Mouse (Mus musculus): Measurements from ENCODE around the gene Gm20696.

Gene Gm20696

DNA sequence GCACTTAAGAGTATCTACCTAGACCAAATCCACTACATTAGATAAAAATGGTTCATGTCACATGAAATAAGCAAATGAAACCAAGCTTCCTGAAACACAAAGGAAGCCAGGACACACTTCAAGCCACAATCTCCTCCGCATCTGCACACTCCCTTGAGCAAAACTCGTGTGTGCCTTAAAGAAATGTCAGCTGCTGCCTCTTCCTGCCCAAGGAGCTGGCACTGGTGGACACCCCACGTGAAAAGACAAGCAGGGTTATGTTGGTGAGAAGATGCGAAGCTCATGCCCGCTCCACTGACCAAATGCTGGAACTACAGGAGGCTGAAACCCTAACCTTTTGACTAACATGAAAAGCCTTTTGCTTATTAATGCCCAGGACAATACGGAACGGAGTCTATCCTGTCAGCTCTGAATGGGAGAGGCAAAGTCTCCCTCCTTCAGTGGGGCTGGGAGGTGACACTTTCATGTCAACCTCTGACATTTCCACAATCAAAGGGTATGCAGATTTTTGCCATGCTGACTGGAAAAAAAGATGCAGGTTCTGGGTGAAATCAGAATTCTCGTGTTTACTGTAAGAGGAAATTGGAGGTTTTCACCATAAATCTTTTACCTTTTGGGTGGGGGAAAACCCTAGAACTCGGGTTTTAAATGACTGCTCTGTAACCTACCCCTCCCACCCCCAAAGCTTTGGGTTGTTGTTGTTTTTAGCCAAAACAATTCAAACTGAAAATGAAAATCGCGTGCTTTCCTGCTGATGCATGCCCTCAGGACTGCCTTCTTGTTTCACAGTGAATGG lies 405.5 kb downstream of the Gm20696 start:
- DNase-seq (ENCODE audit: low spot score in 2 of 2) = peak; percentile 57 to 71

- no peak for DNase-seq (ENCODE audit: low spot score in 2 of 2)
These were observed 408.3 kb downstream of the Gm20696 start for GRCm38 (mm10) chr6:99258346-99258745.

DNA sequence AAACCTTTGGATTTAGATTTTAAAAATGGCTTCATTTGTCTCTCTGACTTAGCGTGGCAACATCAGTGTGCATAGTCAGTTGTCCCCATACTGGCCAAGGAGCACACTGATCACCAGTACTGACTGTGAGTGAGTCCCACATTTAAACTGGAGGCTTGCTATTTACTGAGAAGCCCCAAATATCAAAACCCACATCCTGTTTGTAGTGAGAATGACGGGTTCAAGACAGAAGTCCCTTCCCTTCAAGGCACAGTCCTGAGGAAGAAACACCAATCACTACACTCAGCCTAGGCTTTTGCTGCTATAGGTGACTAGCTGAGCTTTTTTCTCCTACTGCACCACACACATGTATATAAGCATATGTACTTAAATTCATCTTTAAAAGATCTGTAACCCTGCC lies 408.9 kb downstream of the Gm20696 start:
- DNase-seq (ENCODE audit: low spot score in 2 of 2) = peak in 1 of 2 experiments; percentile 37

DNA sequence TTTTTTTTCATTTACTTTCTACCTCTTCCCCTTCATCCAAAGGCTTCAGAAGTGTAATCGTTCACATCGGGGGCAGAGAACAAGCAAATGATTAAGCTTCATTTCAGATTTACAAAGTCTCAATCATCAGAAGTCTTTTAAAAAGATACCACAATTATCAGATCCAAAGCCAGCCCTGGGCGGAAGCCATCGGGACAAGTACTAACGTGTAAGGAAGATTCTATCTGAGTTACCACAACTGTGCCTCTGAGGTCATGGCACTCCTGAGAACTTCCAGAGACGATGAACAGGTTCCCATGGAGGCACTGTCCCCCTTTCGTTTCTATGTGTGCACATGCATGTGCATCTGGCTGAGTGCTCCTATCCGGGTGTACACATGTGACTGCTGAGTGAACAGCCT lies 413.3 kb downstream of the Gm20696 start:
- DNase-seq (ENCODE audit: low spot score in 2 of 2) = no peak

- DNase-seq (ENCODE audit: low spot score in 2 of 2) = no peak
These were observed 413.8 kb downstream of the Gm20696 start for GRCm38 (mm10) chr6:99252816-99253215.

DNA sequence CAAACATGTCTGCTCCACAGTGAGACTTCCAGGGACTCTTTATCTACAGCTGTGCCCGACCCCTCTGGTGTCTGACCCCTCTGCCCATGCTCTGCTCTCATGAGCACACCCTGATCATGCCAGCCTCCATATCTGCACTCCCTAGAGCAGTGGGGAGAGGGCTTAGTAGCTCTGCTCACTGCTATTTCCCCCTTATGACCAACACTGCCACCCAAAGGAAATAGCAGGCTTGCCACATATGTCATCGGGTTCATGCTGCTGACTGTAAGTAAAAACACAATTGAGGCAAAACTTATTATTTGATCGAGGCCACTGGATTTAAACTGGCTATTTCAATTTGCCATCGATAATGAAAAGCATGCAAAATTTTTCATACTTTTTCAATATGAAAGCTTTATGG lies 414.7 kb downstream of the Gm20696 start:
- no peak for DNase-seq (ENCODE audit: low spot score in 2 of 2)

DNA sequence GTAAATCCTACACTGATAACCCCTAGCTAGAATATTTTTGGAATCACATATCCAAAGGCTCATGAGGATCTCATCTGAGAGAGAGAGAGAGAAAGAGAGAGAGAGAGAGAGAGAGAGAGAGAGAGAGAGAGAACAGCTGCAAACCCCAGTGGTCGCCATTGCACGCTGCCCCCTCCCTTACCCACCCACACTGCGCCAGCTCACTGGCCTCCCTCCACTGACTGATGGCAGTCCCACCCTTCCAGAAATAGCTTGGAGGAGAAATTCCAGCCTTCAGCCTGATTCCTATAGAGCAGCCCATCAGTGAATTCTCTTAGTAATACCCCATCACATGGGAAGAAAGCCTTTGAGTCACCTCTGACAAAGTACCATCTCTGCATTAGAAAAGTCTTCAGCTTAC lies 415.4 kb downstream of the Gm20696 start:
- no peak for DNase-seq (ENCODE audit: low spot score in 2 of 2)

- no peak for DNase-seq (ENCODE audit: low spot score in 2 of 2)
These were observed 417.0 kb downstream of the Gm20696 start for GRCm38 (mm10) chr6:99249496-99250030.

GRCm38 (mm10) chr6:99248396-99248795 lies 418.2 kb downstream of the Gm20696 start:
- peak; percentile 66 to 67 for DNase-seq (ENCODE audit: low spot score in 2 of 2)

DNA sequence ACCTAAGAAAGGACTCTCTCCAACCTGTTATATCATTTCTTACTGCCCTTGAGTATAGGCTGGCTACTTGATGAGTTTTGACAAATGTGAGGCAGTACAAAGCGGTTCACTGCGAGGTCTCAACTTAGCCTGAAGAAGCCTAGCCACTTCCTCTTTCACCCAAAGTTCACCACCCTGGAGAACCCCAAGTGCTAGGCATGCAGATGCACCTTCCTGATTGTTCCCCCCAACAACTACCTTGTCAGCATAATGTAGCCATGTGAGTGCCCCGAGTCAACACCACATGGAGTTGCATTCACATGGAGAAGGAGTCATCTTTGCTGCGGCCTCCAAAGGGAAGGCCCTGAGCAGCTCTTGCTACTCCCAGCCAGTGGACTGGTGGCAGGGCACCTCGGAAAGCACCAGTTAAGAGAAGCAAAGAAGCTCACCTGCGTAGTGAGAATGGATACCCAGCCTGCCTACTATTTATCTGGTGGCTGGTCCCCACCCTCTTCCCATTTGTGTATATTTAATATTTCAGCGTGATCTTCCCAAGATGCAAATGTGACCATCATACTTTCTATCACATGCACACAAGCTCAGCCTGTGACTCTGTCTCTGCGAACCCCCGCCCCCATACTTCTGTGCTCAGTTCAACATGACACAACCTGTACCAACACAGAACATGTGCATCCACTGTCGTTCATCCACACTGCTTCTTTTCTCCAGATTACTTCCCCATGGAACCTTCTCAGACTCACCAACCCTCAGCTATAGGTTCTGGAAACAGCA lies 424.8 kb downstream of the Gm20696 start:
- DNase-seq (ENCODE audit: low spot score in 2 of 2) = peak; percentile 75

GRCm38 (mm10) chr6:99240764-99241163 lies 425.8 kb downstream of the Gm20696 start:
- no peak for DNase-seq (ENCODE audit: low spot score in 2 of 2)

- DNase-seq (ENCODE audit: low spot score in 2 of 2) = no peak
These were observed 431.0 kb downstream of the Gm20696 start for GRCm38 (mm10) chr6:99235588-99235987.

DNA sequence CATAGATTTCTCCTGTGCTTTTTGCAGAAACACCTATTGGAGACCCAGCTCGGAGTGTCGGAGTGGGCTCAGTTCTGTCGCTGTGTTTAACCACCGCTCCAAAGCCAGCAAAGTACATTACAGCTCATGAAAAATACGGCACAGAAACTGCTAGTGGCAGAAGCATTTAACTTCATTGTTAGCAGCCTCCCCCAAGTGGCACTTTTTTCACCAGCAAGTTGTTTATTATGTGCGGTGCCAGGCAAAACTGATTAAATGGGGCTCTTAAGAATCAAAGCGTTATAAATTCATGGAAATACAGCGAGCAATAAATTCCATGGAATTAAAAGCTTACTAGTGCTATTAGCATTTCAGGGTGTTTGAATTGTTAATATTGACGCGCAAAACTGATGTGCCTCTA lies 433.2 kb downstream of the Gm20696 start:
- no peak for DNase-seq (ENCODE audit: low spot score in 2 of 2)

DNA sequence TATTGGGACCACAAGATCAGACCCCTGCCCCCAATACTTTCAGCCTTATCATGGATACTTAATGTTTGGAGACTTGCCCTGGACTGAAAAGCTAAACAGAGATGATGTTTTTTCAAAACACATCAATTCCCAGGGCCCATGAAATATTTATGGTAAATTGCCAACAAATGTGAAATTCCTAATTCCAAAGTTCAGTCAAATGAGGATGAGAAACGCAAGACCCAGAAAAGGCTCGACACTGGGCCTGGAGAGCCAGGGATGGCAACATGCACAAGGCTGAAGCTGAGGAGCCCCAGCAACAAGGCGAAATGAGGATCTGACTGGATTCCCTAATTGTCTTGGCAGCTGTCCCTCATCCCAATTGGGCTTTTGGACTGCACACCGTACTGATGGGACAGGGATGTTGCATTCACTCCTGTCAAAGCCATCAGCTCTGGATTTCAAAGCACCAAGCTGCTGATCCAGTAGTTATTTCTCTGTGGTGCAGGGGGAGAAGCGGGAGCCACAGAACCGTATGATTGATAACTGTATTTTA lies 438.2 kb downstream of the Gm20696 start:
- DNase-seq (ENCODE audit: low spot score in 2 of 2) = no peak

GRCm38 (mm10) chr6:99221147-99221546 lies 445.4 kb downstream of the Gm20696 start:
- no peak for DNase-seq (ENCODE audit: low spot score in 2 of 2)

DNA sequence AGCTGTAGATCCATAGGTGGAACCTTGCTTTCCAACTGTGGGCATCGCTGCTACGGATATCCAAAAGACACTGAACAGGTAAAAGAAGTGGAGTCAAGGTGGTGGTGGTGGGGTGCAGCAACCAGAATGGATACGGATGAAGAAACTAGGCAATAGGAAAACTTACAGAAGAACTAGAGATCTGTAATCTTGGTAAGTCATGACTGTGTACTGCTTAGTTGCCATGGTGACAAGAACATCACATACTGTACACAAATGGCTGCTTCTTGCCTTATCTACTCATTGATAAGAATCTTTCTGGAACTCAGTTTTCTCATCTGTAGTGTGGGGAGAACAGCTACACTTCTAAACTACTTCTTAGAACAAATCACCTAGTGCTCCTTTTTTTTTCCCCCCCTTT lies 446.1 kb downstream of the Gm20696 start:
- no peak for DNase-seq (ENCODE audit: low spot score in 2 of 2)

GRCm38 (mm10) chr6:99217846-99218245 lies 448.8 kb downstream of the Gm20696 start:
- DNase-seq (ENCODE audit: low spot score in 2 of 2) = no peak

GRCm38 (mm10) chr6:99217155-99217554 lies 449.4 kb downstream of the Gm20696 start:
- no peak for DNase-seq (ENCODE audit: low spot score in 2 of 2)

GRCm38 (mm10) chr6:99212461-99212860 lies 454.1 kb downstream of the Gm20696 start:
- DNase-seq (ENCODE audit: low spot score in 2 of 2) = no peak

DNA sequence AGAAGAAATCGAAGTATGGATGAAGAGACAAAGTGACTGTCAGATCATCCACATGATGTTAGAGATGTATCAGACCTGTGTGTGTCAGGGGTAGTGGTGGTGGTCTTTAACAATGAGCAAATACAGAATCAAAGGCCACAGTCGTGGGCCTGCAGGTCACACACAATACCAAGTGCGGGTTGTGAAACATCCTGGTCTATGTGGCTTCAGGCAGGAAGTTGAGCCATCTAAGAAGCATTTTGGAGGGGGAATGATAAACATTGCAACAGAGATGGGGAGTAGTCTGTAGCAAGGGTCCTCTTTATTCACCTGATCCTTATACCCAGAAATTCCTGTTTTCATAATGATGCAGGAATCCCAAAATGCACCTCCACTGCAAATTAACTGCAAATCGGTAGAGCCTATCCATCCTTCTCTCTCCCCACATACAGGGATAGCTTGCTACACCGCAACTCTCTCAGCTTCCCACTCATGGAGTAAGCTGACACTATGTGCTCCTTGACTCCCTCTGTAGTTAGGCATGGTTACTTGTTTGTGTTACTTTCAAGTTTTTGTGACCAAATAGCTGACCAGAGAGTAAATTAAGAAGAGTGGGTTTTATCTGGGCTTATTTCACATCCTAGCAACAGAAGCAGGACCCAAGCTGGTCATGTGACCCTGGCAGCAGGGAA lies 454.8 kb downstream of the Gm20696 start:
- no peak for DNase-seq (ENCODE audit: low spot score in 2 of 2)

- no peak for DNase-seq (ENCODE audit: low spot score in 2 of 2)
These were observed 456.4 kb downstream of the Gm20696 start for GRCm38 (mm10) chr6:99210161-99210560.
